Mouse (Mus musculus): ENCODE measurements around the gene Dclk2.

The Dclk2 gene

DNA sequence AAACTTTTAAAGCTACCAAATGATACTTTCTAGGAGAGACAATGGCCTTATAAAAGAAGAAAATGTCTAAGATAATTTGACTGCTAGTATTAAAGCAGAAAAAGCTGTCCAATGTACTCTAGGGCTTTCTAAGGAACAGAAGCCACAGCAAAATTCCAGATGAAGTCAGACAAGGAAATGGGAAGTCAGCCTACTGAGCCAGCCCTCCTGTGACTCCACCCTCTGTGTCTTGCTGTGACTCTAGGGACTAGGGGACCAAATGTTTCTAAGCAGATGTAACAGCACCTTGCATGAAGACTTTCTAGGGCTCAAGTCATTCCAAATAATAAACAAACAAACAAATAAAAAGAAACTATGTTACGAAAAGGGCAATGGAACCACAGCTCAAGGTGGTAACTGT is 75.1 kb downstream of the Dclk2 start:
- DNase-seq (ENCODE audit: low read depth, low spot score), result no peak

DNA sequence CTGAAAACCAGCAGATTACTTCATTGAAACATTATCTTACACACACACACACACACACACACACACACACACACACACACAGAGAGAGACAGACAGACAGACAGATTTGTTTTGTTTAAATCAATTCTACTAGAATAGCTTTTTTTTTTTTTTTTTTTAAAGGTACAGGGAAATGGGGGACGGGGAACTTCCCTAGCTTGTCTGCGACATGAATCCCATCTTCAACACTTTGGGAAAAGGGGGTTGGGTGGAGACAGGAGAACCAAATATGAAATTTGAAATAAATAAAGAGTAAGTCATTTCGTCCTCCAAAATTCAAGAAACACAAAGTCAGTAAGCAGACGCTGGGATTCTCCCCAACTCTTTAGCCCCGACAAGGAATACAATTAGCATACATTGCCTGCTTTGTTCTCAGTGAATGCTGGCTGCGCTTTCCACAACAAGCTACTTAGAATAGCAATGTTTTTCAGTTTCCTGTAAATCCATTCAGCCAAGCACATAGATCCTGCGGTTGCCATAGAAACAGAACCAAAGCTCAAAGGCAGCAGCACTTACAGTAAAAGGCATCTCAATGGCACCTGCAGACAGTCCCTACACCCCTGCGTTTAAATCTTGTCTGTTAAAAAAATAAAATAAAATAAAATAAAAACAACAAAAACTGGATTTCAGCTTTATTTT is 75.7 kb downstream of the Dclk2 start:
- peak; percentile 65 for DNase-seq (ENCODE audit: low read depth, low spot score)

- DNase-seq (ENCODE audit: low read depth, low spot score), result no peak
These were observed 78.2 kb downstream of the Dclk2 start for GRCm38 (mm10) chr3:86842461-86842860.

GRCm38 (mm10) chr3:86839606-86840005 is 81.0 kb downstream of the Dclk2 start:
- peak; percentile 51 for DNase-seq (ENCODE audit: low read depth, low spot score)

DNA sequence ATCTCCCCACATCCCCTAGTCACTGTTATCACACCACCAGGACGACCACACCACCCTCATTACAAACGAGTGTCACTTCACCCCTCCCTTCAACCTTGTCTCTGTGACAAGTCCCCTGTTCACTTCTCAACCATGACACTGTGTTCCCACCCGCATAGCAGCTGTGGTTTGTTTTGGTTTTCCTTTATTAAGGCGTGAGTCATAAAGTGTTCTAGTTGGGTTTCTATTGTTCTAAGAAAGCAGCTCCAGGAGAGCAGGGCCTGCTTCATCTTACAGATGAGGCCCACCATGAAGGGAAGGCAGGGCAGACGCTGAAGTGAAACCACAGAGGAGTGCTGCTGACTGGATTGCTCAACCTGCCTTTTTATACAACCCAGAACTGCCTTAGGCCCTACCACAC is 83.3 kb downstream of the Dclk2 start:
- DNase-seq (ENCODE audit: low read depth, low spot score), result peak; percentile 64

DNA sequence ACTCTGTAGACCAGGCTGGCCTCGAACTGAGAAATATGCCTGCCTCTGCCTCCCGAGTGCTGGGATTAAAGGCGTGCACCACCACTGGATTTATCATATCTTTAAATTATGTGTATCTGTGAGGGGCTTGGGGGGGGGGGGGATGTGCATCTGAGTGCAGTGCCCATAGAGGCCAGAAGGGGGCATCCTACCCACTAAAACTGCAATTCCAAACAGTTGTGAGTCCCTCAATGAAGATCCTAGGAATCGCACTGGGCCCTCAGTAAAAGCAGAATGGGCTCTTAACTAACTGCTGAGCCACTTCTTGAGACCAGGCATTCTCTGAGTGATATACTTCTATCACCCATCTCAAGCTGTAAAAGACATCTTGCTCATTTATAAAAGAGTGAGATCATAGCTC is 85.5 kb downstream of the Dclk2 start:
- no peak for DNase-seq (ENCODE audit: low read depth, low spot score)

GRCm38 (mm10) chr3:86834341-86834740 is 86.3 kb downstream of the Dclk2 start:
- peak; percentile 19 for DNase-seq (ENCODE audit: low read depth, low spot score)

GRCm38 (mm10) chr3:86832591-86833267 is 87.9 kb downstream of the Dclk2 start:
- DNase-seq (ENCODE audit: low read depth, low spot score), result no peak

- DNase-seq (ENCODE audit: low read depth, low spot score), result no peak
These were observed 88.5 kb downstream of the Dclk2 start for GRCm38 (mm10) chr3:86832115-86832514.

- peak; percentile 27 for DNase-seq (ENCODE audit: low read depth, low spot score)
These were observed 93.1 kb downstream of the Dclk2 start for GRCm38 (mm10) chr3:86827506-86827905.

- DNase-seq (ENCODE audit: low read depth, low spot score), result no peak
These were observed 99.3 kb downstream of the Dclk2 start for GRCm38 (mm10) chr3:86821383-86821782.

DNA sequence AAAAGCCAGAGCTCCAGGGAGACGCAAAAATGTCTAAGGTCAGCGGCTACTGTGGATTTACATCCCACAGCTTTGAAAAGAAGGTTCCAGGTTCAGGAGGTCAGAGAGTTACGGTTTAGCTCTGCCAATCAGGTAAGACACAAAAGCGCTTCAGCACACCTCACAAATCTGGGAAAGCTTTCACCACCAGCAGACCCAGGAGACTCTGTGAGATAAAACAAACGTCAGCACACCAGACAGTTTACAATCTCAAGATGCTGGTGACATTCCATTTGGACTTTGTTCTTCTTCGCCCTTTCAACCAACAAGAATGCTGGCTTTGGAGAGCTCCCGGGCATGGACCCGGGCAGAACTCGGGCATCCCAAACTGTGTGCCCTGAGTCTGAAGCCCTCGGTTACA is 100.3 kb downstream of the Dclk2 start:
- no peak for DNase-seq (ENCODE audit: low read depth, low spot score)

DNA sequence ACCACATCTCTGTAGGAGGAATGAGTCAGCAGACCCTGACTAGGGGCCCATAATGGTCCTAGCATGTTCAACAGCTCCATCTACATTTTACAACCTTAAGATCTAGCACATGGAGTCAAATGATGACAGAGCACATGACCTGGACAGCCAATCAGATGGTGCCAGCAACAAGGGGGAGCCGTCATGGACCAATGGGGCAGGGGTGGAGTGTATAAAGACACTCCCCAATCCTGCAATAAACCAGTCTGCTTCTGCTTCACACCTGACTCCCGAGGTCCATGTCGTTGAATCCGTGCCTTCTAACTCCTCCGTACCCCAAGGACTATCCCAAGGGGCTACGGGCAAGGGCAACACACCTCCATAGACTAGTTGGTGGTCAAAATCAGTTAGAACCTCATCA is 101.3 kb downstream of the Dclk2 start:
- no peak for DNase-seq (ENCODE audit: low read depth, low spot score)

GRCm38 (mm10) chr3:86818001-86818585 is 102.6 kb downstream of the Dclk2 start:
- DNase-seq (ENCODE audit: low read depth, low spot score), result no peak

DNA sequence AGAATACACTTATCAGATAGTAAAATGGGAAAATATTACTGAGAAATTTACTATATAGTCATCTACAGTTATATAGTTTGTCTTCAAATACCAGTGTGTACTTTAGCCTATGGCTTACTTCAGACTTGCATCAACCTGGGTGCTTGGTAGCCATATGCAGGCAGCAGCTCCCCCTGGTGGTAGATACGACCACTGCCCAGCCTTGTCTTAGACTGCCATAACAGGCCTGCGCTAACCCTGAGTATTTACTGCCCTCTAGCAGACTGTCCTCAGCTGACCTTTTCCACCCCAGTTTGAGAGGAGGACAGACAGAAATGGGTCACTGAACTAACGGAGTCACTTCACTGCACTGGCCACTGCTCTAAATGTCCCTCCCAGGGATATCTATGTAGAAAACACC is 108.0 kb downstream of the Dclk2 start:
- DNase-seq (ENCODE audit: low read depth, low spot score), result peak; percentile 70

DNA sequence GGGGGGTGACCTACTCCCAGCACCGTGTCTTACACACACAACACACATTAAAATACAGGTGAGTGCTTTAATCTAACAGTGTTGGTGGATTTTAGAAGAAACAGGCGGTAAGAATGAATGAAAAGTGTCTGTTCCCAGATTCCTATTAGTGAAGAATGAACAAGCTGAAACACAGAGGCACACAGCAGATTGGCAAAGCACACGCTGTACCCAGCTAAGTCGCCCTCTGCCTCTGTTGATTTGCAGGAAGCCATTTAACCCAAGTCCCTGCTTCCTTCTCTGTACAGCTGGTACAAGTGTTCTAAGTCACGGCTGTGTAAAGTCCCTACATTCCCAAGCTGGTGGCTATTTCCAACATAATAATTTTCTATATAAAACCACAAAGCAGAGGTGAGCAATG is 109.7 kb downstream of the Dclk2 start:
- DNase-seq (ENCODE audit: low read depth, low spot score), result no peak

- DNase-seq (ENCODE audit: low read depth, low spot score), result no peak
These were observed 111.0 kb downstream of the Dclk2 start for GRCm38 (mm10) chr3:86809646-86810045.

- no peak for DNase-seq (ENCODE audit: low read depth, low spot score)
These were observed 111.5 kb downstream of the Dclk2 start for GRCm38 (mm10) chr3:86809199-86809598.

GRCm38 (mm10) chr3:86807750-86808467 is 112.7 kb downstream of the Dclk2 start:
- no peak for DNase-seq (ENCODE audit: low read depth, low spot score)

- DNase-seq (ENCODE audit: low read depth, low spot score), result no peak
These were observed 113.8 kb downstream of the Dclk2 start for GRCm38 (mm10) chr3:86806834-86807233.

DNA sequence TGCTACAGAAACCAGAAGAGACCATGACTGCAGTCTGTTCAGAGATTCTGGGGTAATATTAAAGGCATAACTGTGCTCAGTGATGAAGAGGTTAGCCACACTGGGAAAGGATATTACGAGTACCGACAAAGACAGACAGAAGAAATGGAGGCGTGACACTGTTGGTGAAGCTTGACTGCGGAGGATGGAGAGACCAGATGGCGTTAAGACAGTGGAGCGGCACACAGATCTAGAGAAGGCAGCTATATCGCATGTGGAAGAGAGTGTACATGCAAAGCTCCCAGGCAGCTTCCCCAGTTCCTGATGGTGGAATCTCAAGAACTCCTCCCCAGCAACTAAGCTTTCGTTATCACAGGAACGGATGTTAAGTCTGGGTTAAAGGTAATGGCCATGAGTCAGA is 116.4 kb downstream of the Dclk2 start:
- no peak for DNase-seq (ENCODE audit: low read depth, low spot score)

DNA sequence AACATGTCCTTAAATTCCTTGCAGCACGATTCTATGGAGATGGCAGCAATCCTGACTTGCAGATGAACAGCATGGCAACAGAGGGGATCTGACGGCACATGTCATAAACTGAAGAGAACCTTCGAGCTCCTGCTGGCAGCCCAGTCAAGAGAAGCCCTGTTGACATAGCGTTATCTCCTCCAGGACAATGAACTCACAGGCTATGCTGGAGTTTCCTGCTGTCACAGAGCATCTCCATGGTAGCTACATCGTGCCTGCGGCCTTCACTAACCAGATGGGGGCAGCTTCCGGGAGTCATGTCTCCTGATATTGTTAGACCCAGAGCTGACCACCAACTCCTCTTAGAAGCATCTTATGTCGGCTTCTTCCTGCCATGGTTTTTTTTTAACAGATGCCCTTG is 117.8 kb downstream of the Dclk2 start:
- no peak for DNase-seq (ENCODE audit: low read depth, low spot score)
